Mouse (Mus musculus): ENCODE measurements around the gene Otx1. TPM values are rescaled to one million over a fixed set of nuclear protein-coding genes. Genes with fewer than 3 reads are reported as not detected.

Otx1 gene
- polyA plus RNA-seq, 1 experiment = 0.70 TPM

DNA sequence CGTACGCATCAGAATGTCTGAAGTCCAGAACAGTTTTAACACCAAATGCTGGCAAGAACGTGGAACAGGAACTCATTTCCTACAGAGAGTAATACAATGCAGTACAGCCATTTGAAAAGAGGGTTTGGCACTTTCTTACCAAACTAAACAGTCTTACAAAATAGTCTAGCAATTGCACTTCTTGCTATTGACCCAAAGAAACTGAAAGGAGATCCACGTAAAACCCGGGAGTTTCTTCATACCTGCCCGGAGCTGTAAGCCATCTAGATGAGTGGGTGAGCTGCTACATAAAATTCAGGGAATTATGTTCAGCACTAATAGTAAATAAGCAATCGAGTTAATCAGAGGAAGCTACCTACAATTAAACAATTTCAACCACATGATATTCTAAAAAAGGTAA is 47.5 kb downstream of the Otx1 start:
- no peak overlapping the region for H3K4me3 ChIP-seq (replicated peaks; ENCODE audit: extremely low read depth, low read depth, low read length)
- TF ChIP-seq CTCF (IDR thresholded peaks at IDR 0.05; ENCODE audit: insufficient read depth, low read length) = no peak
- TF ChIP-seq POLR2A (IDR thresholded peaks at IDR 0.05; ENCODE audit: borderline replicate concordance, extremely low read depth, low read depth, low read length) = no peak
- DNase-seq = no peak
- WGBS = 76% methylated on average over 7 of the region's 7 CpGs
- no peaks in the 10 kb centered on the region for H3K4me1 ChIP-seq (ENCODE audit: control insufficient read depth, insufficient read depth, low read length)

DNA sequence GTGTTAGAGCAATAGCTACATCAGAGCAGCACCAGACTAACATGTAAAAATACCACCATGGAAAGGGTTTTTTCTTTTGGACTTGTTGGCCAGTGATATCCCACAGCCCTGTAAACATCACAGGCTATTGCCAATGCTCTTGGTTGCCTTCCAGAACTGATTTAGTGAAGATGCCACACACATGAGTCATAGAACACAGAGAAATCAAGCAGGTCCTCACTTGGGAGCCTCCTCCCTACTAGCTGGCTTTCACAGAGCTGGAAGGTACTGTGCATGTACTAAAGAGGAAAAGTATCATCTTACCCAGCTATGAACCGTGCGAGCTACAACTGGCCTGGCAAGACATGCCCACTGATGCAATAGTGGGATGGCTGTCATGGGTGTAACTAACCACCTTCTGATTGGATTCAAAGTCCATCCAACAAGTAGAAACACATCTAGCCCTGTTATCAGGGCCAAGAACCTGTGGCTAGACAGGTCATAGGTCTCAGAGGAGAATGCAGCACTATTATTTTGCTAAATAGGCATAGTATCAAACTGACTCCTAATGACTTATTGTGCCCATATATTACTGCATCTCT is 51.0 kb downstream of the Otx1 start:
- WGBS = 78% methylated on average over 2 of the region's 2 CpGs
- Histone ChIP-seq H3K4me3 (replicated peaks; ENCODE audit: extremely low read depth, low read depth, low read length) (no peak overlapping the region), H3K4me1 (ENCODE audit: control insufficient read depth, insufficient read depth, low read length) (no peaks in the 10 kb centered on the region)
- DNase-seq = no peak
- TF ChIP-seq POLR2A (IDR thresholded peaks at IDR 0.05; ENCODE audit: borderline replicate concordance, extremely low read depth, low read depth, low read length) (no peak), CTCF (IDR thresholded peaks at IDR 0.05; ENCODE audit: insufficient read depth, low read length) (no peak)

DNA sequence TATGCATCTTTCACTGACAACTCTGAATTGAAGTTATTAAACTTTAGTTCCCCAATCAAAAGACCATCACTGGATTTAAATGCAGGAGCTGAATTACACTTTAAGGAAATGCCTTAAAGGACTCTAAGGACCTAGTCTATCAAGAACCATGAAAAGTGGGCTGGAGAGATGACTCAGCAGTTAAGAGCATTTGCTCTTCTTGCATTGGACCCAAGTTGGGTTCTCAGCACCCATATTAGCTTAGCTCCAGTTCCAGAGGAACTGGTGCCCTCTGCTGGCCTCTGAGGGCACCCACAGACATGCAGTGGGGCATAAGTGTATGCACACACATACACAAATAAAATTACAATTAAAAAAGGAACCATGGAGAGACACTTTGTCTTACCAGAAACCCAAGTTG is 52.6 kb downstream of the Otx1 start:
- H3K4me3 ChIP-seq (replicated peaks; ENCODE audit: extremely low read depth, low read depth, low read length) = no peak overlapping the region
- TF ChIP-seq POLR2A (IDR thresholded peaks at IDR 0.05; ENCODE audit: borderline replicate concordance, extremely low read depth, low read depth, low read length) (no peak), CTCF (IDR thresholded peaks at IDR 0.05; ENCODE audit: insufficient read depth, low read length) (no peak)
- DNase-seq = no peak
- H3K4me1 ChIP-seq (ENCODE audit: control insufficient read depth, insufficient read depth, low read length) = no peaks in the 10 kb centered on the region
